Mouse (Mus musculus): ENCODE results near the gene Dnah10.

GRCm38 (mm10) chr5:124843386-124843785 lies 118.5 kb downstream of the Dnah10 start:
- TF ChIP-seq CTCF (IDR thresholded peaks at IDR 0.05; ENCODE audit: control insufficient read depth, insufficient read depth, insufficient read length) (no peak), USF1 (IDR thresholded peaks at IDR 0.05; ENCODE audit: low read depth) (no peak), CEBPB (IDR thresholded peaks at IDR 0.05; ENCODE audit: low read depth) (no peak), MYOD1 (IDR thresholded peaks at IDR 0.05; ENCODE audit: control insufficient read depth, insufficient read length, low read depth) (no peak)
